Mouse (Mus musculus) kidney, embryonic 15.5 days (tissue): ENCODE measurements around the gene Eif2b4. TPM values are rescaled to one million over a fixed set of nuclear protein-coding genes. Genes with fewer than 3 reads are reported as not detected.

Source experiments
- ATAC-seq: fragments of 200-750 bp; cut with Nextera tagmentation; replicated peaks from 2 replicates; pipeline ENCODE4 v1.8.0; 2017; ENCODE audit warnings: moderate TSS enrichment; ENCODE audit not compliant: low FRiP score
- H3K27ac ChIP-seq: fragments of 300-500 bp; sonication (generic); 2 replicates; pipeline ENCODE4 v1.5.1; 2015; ENCODE audit warnings: mild to moderate bottlenecking, inconsistent platforms
- H3K27me3 ChIP-seq: fragments of 300-500 bp; sonication (generic); 2 replicates; pipeline ENCODE4 v1.6.1; 2015; ENCODE audit warnings: inconsistent platforms
- H3K36me3 ChIP-seq: fragments of 300-500 bp; sonication (generic); 2 replicates; pipeline ENCODE4 v1.6.1; 2015; ENCODE audit warnings: inconsistent platforms
- H3K4me1 ChIP-seq: fragments of 300-500 bp; sonication (generic); 2 replicates; pipeline ENCODE4 v1.6.1; 2015; ENCODE audit warnings: inconsistent platforms
- H3K4me2 ChIP-seq: fragments of 300-500 bp; sonication (generic); 2 replicates; pipeline ENCODE4 v1.6.1; 2015; ENCODE audit warnings: moderate library complexity, mild to moderate bottlenecking, inconsistent platforms
- H3K4me3 ChIP-seq: fragments of 300-500 bp; sonication (generic); replicated peaks from 2 replicates; pipeline ENCODE4 v1.5.1; 2015; ENCODE audit warnings: mild to moderate bottlenecking, inconsistent platforms
- H3K9ac ChIP-seq: fragments of 300-500 bp; sonication (generic); 2 replicates; pipeline ENCODE4 v1.6.1; 2015; ENCODE audit warnings: mild to moderate bottlenecking, inconsistent platforms
- H3K9me3 ChIP-seq: fragments of 300-500 bp; sonication (generic); replicated peaks from 2 replicates; pipeline ENCODE4 v1.6.1; 2016; ENCODE audit warnings: inconsistent platforms
- WGBS: fragments of 180-500 bp; shearing (Covaris S2); methylation state at CpG from one replicate; pipeline ENCODE4 v1.1.7; 2015; ENCODE audit warnings: mixed read lengths; 5-methylcytosine and 5-hydroxymethylcytosine counted together
- polyA plus RNA-seq: library from polyadenylated mRNA; unstranded; fragments of >200 nt; fragmentation: Nextera tagmentation; extraction: Ambion mirVana; gene quantifications from 2 replicates; pipeline ENCODE4 v1.2.1, GENCODE M21; 2015

The Eif2b4 gene
- polyA plus RNA-seq, 1 experiment from 2014 or later: 64.9 TPM

- Histone ChIP-seq H3K27ac (no peak overlapping the region), H3K4me1 (peaks cover 44% of the 10 kb centered on the region), H3K4me3 (no peak overlapping the region), H3K36me3 (peaks cover 77% of the 10 kb centered on the region), H3K27me3 (no peaks in the 10 kb centered on the region), H3K9me3 (peaks cover 4% of the 10 kb centered on the region), H3K4me2 (no peak overlapping the region), H3K9ac (no peak overlapping the region)
- 81% methylated on average over 5 of the region's 5 CpGs for WGBS
- ATAC-seq: no peak
Observed at GRCm38 (mm10) chr5:31198616-31199320, 5.5 kb upstream of the Eif2b4 start.

- Histone ChIP-seq H3K4me2 (no peak overlapping the region), H3K4me3 (no peak overlapping the region), H3K9ac (no peak overlapping the region), H3K9me3 (peaks cover 4% of the 10 kb centered on the region), H3K36me3 (peaks cover 71% of the 10 kb centered on the region), H3K27me3 (no peaks in the 10 kb centered on the region), H3K4me1 (peaks cover 43% of the 10 kb centered on the region), H3K27ac (no peak overlapping the region)
- 73% methylated on average over 9 of the region's 9 CpGs for WGBS
- no peak for ATAC-seq
Observed at GRCm38 (mm10) chr5:31198170-31198569, 4.9 kb upstream of the Eif2b4 start.

- Histone ChIP-seq H3K27me3 (no peaks in the 10 kb centered on the region), H3K4me1 (peaks cover 39% of the 10 kb centered on the region), H3K4me2 (no peak overlapping the region), H3K36me3 (peaks cover 64% of the 10 kb centered on the region), H3K27ac (no peak overlapping the region), H3K4me3 (no peak overlapping the region), H3K9ac (no peak overlapping the region), H3K9me3 (peaks cover 4% of the 10 kb centered on the region)
- ATAC-seq: no peak
- WGBS: 90% methylated on average over 12 of the region's 12 CpGs
Observed at GRCm38 (mm10) chr5:31197072-31197471, 3.8 kb upstream of the Eif2b4 start.

- H3K36me3 ChIP-seq: peaks cover 65% of the 10 kb centered on the region
- ATAC-seq: no peak
- no peaks in the 10 kb centered on the region for H3K27me3 ChIP-seq
Observed at GRCm38 (mm10) chr5:31196207-31196606, 3.0 kb upstream of the Eif2b4 start.

GRCm38 (mm10) chr5:31195671-31196070 is 2.4 kb upstream of the Eif2b4 start:
- 93% methylated on average over 4 of the region's 4 CpGs for WGBS
- no peak for ATAC-seq
- no peak overlapping the region for H3K4me2 ChIP-seq

More at GRCm38 (mm10) chr5:31196207-31196606, 3.0 kb upstream of the Eif2b4 start:
- no peak overlapping the region for H3K27ac ChIP-seq
- peaks cover 4% of the 10 kb centered on the region for H3K9me3 ChIP-seq
- no peak overlapping the region for H3K4me2 ChIP-seq
- whole genome bisulfite sequencing: 90% methylated on average over 10 of the region's 10 CpGs
- H3K4me1 ChIP-seq: peaks cover 43% of the 10 kb centered on the region
- no peak overlapping the region for H3K4me3 ChIP-seq
- H3K9ac ChIP-seq: no peak overlapping the region

GRCm38 (mm10) chr5:31194486-31195485 is 1.6 kb upstream of the Eif2b4 start:
- H3K36me3 ChIP-seq: peaks cover 69% of the 10 kb centered on the region
- H3K4me3 ChIP-seq: peak overlapping the region; percentile 95; the same call in 1 of the 2 replicates
- ATAC-seq: no peak
- H3K9ac ChIP-seq: 0 out of 2 replicates have a peak overlapping the region, but pooled peaks have one; percentile 87
- no peaks in the 10 kb centered on the region for H3K9me3 ChIP-seq
- WGBS: 92% methylated on average over 16 of the region's 16 CpGs
- no peak overlapping the region for H3K27ac ChIP-seq
- H3K4me1 ChIP-seq: peaks cover 29% of the 10 kb centered on the region
- H3K4me2 ChIP-seq: peak overlapping the region; percentile 76
- H3K27me3 ChIP-seq: no peaks in the 10 kb centered on the region

More at GRCm38 (mm10) chr5:31195671-31196070, 2.4 kb upstream of the Eif2b4 start:
- peaks cover 37% of the 10 kb centered on the region for H3K4me1 ChIP-seq
- H3K9ac ChIP-seq: no peak overlapping the region
- H3K36me3 ChIP-seq: peaks cover 69% of the 10 kb centered on the region
- H3K27ac ChIP-seq: no peak overlapping the region
- H3K9me3 ChIP-seq: peaks cover 4% of the 10 kb centered on the region
- H3K27me3 ChIP-seq: no peaks in the 10 kb centered on the region
- 0 out of 2 replicates have a peak overlapping the region, but pooled peaks have one; percentile 10 for H3K4me3 ChIP-seq

GRCm38 (mm10) chr5:31193631-31194281 is 526 bp upstream of the Eif2b4 start:
- H3K4me1 ChIP-seq: peaks cover 22% of the 10 kb centered on the region
- peak overlapping the region; percentile 94 for H3K27ac ChIP-seq
- 11% methylated on average over 25 of the region's 25 CpGs for WGBS
- H3K4me2 ChIP-seq: peak overlapping the region; percentile 76
- peak overlapping the region; percentile 87 for H3K9ac ChIP-seq
- peaks cover 68% of the 10 kb centered on the region for H3K36me3 ChIP-seq
- peak overlapping the region; percentile 95 for H3K4me3 ChIP-seq
- no peaks in the 10 kb centered on the region for H3K27me3 ChIP-seq
- H3K9me3 ChIP-seq: no peaks in the 10 kb centered on the region
- ATAC-seq: no peak

- Histone ChIP-seq H3K9ac (peak overlapping the region; percentile 87), H3K36me3 (peaks cover 68% of the 10 kb centered on the region), H3K4me2 (peak overlapping the region; percentile 76), H3K4me1 (peaks cover 22% of the 10 kb centered on the region), H3K4me3 (peak overlapping the region; percentile 95), H3K27me3 (no peaks in the 10 kb centered on the region), H3K9me3 (no peaks in the 10 kb centered on the region), H3K27ac (peak overlapping the region; percentile 94)
- peak; percentile 73; the same call in 1 of the 2 replicates for ATAC-seq
- WGBS: 14% methylated on average over 42 of the region's 42 CpGs
Observed at GRCm38 (mm10) chr5:31192045-31192938, 938 bp downstream of the Eif2b4 start.

GRCm38 (mm10) chr5:31190201-31190600 is 3.0 kb downstream of the Eif2b4 start:
- Histone ChIP-seq H3K36me3 (peaks cover 54% of the 10 kb centered on the region), H3K9me3 (no peaks in the 10 kb centered on the region), H3K4me2 (no peak overlapping the region), H3K9ac (no peak overlapping the region), H3K27ac (no peak overlapping the region), H3K4me3 (no peak overlapping the region), H3K27me3 (no peaks in the 10 kb centered on the region), H3K4me1 (peaks cover 22% of the 10 kb centered on the region)
- WGBS: 90% methylated on average over 9 of the region's 9 CpGs
- no peak for ATAC-seq

GRCm38 (mm10) chr5:31188223-31188840 is 4.9 kb downstream of the Eif2b4 start:
- 75% methylated on average over 4 of the region's 4 CpGs for WGBS

More at GRCm38 (mm10) chr5:31188223-31188840, 4.9 kb downstream of the Eif2b4 start:
- H3K4me3 ChIP-seq: no peak overlapping the region
- no peak overlapping the region for H3K27ac ChIP-seq
- no peaks in the 10 kb centered on the region for H3K27me3 ChIP-seq
- no peak overlapping the region for H3K4me2 ChIP-seq
- peaks cover 46% of the 10 kb centered on the region for H3K36me3 ChIP-seq
- no peaks in the 10 kb centered on the region for H3K9me3 ChIP-seq
- H3K9ac ChIP-seq: no peak overlapping the region
- ATAC-seq: no peak
- H3K4me1 ChIP-seq: peaks cover 12% of the 10 kb centered on the region
